Comparison of ENCODE assay signal across 8 mouse cellular contexts in the genomic region with DNA sequence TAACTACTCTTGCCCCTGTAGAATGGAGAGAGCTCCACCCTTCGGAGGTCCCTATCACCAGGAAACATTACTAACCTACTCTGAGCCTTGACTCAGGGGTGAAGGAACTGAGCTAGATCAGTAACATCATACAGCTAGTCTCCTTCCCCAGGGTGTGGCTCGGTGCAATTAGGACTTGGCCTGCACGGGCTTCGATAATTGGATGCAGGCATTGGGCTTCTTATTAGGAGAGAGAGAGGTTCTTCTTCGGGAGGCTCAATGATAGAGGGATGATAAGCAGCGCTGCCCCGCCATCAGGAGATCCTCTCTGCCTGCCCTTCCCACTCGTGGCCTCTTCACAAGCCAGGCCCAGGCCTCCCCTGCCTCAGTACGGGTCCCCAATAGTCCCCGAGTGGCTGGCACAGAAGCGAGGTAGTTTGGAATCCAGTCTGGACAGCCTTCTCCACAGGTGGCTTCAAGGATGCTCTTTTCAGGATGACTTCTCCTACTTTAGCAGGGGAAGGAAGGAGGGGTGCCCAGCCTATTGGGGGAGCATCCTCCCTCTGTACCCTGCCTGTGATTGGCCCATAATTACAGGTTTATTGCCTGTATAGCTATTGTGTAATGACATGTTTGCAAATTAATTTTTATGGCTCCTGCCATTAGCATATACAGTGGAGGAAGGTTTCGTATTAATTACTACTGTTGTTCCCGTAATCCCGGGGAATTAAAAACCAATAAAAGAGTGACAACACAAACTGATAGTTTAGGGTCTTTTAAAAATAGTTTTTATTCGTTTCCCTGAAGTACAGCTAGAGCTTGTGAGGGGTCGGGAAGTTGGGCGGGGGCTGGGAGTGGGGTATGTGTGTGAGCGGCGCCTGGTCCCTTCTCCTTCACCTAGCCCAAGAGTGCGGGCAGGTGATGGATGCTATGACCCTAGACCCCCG.
DNase-seq lines count a peak whose midpoint lies in the region; ATAC-seq and TF ChIP-seq lines count a peak whose summit lies in the region.

No protein-coding gene starts in this region.

- H3K4me3 ChIP-seq in ES-E14 (ENCODE audit: insufficient read depth in 1 of 2, low read depth in 1 of 2, low read length in 2 of 2, poor library complexity in 1 of 2, severe bottlenecking in 1 of 2): peak overlapping the region; percentile 17 to 65; a peak in 2 of 4 replicates
- H3K4me3 ChIP-seq in forebrain, postnatal 0 days (ENCODE audit: low read depth, low read length): peak overlapping the region; percentile 85
- H3K4me3 ChIP-seq in liver, postnatal 0 days (ENCODE audit: low read depth, low read length): peak overlapping the region; percentile 89

- in situ Hi-C loops in ES-E14 (cut with MboI; ENCODE audit: low sequenced_read_pairs in 2 of 2, unreplicated experiment in 2 of 2): no loop called here

- H3K4me1 ChIP-seq in ES-E14 (ENCODE audit: control insufficient read depth in 2 of 2, insufficient read depth in 2 of 2, low read length in 2 of 2, poor library complexity in 1 of 2): peaks cover 7 to 18% of the 10 kb centered on the region in 2 experiments; a peak in 3 of 4 replicates
- peaks cover 27% of the 10 kb centered on the region for H3K4me1 ChIP-seq in forebrain, postnatal 0 days (ENCODE audit: insufficient read depth)
- H3K4me1 ChIP-seq in liver, postnatal 0 days (ENCODE audit: insufficient read depth): peaks cover 36% of the 10 kb centered on the region

- intact Hi-C loops in gastrocnemius, postnatal 36 days (cut with DNase I): loop anchor here (5.0 kb wide), 1 partner anchor 46 kb away; no protein-coding TSS in a partner anchor

- ATAC-seq in cerebellum, adult (ENCODE audit: insufficient number of reproducible peaks, low FRiP score, low TSS enrichment): no peak
- no peak for ATAC-seq in forebrain, postnatal 0 days
- ATAC-seq in liver, postnatal 0 days: peak; percentile 32

- 21% methylated on average over 21 of the region's 21 CpGs for WGBS in forebrain, postnatal 0 days
- WGBS in liver, postnatal 0 days (ENCODE audit: insufficient replicate concordance): 25% methylated on average over 21 of the region's 21 CpGs

- no peak overlapping the region for H3K27ac ChIP-seq in ES-E14 (ENCODE audit: insufficient read depth, low read depth, low read length, poor library complexity, severe bottlenecking)
- peak overlapping the region; percentile 99 for H3K27ac ChIP-seq in forebrain, postnatal 0 days (ENCODE audit: low read depth, low read length)
- H3K27ac ChIP-seq in liver, postnatal 0 days (ENCODE audit: low read depth): peak overlapping the region; percentile 96

- no peaks in the 10 kb centered on the region for H3K27me3 ChIP-seq in forebrain, postnatal 0 days (ENCODE audit: insufficient read depth, low read length)
- no peaks in the 10 kb centered on the region for H3K27me3 ChIP-seq in liver, postnatal 0 days (ENCODE audit: insufficient read depth, low read length)

- H3K9me3 ChIP-seq in ES-E14 (ENCODE audit: control insufficient read depth, insufficient read depth, low read depth, low read length): no peaks in the 10 kb centered on the region
- no peaks in the 10 kb centered on the region for H3K9me3 ChIP-seq in forebrain, postnatal 0 days (ENCODE audit: low read length)
- no peaks in the 10 kb centered on the region for H3K9me3 ChIP-seq in liver, postnatal 0 days (ENCODE audit: low read length)

- DNase-seq in cerebellum, adult 11-12 months: peak; percentile 36
- no peak for DNase-seq in ES-E14 (ENCODE audit: low read depth, low spot score)
- DNase-seq in forebrain, postnatal 0 days: no peak
- no peak for DNase-seq in liver, postnatal 0 days
- DNase-seq in urinary bladder, postnatal 4 days (ENCODE audit: low spot score in 2 of 2): no peak
- DNase-seq in layer of hippocampus, postnatal 10 days (ENCODE audit: low spot score in 2 of 2): no peak
- no peak for DNase-seq in gastrocnemius, postnatal 36 days

- H3K36me3 ChIP-seq in ES-E14 (ENCODE audit: control insufficient read depth, insufficient read depth, low read length, poor library complexity, severe bottlenecking): no peaks in the 10 kb centered on the region
- no peaks in the 10 kb centered on the region for H3K36me3 ChIP-seq in forebrain, postnatal 0 days (ENCODE audit: insufficient read depth)
- H3K36me3 ChIP-seq in liver, postnatal 0 days (replicated peaks; ENCODE audit: insufficient read depth, low read length): no peaks in the 10 kb centered on the region

- TF ChIP-seq EP300 in liver, postnatal 0 days (IDR thresholded peaks at IDR 0.05; ENCODE audit: low read depth): peak; percentile 60; the same call in 1 of the 2 replicates

- TF ChIP-seq CTCF in forebrain, postnatal 0 days (IDR thresholded peaks at IDR 0.05; ENCODE audit: low read depth): no peak; the same call in 1 of the 2 replicates
- TF ChIP-seq CTCF in liver, postnatal 0 days (IDR thresholded peaks at IDR 0.05; ENCODE audit: low read depth): no peak

- peak overlapping the region; percentile 5; the same call in 1 of the 2 replicates for H3K9ac ChIP-seq in ES-E14 (ENCODE audit: insufficient read depth, low read depth, low read length, poor library complexity, severe bottlenecking)
- H3K9ac ChIP-seq in forebrain, postnatal 0 days: peak overlapping the region; percentile 84
- H3K9ac ChIP-seq in liver, postnatal 0 days (replicated peaks): peak overlapping the region; percentile 90

- peak overlapping the region; percentile 91 for H3K4me2 ChIP-seq in forebrain, postnatal 0 days (ENCODE audit: low read depth)
- H3K4me2 ChIP-seq in liver, postnatal 0 days (ENCODE audit: low read depth, low read length): peak overlapping the region; percentile 93

TF ChIP-seq in ES-E14, 5 proteins besides CTCF, POLR2A, EP300 and RAD21:
- no peak for TF ChIP-seq ZC3H11A (IDR thresholded peaks at IDR 0.05; ENCODE audit: borderline replicate concordance, low read depth, low read length)
- TF ChIP-seq ZNF384 (IDR thresholded peaks at IDR 0.05; ENCODE audit: low read depth, low read length): no peak
- no peak for TF ChIP-seq MAFK (IDR thresholded peaks at IDR 0.05; ENCODE audit: insufficient read depth, low read depth, low read length)
- no peak for TF ChIP-seq HCFC1 (IDR thresholded peaks at IDR 0.05; ENCODE audit: borderline replicate concordance, insufficient read depth, low read length)
- TF ChIP-seq CHD2 (IDR thresholded peaks at IDR 0.05; ENCODE audit: low read depth, low read length): no peak

Comparison
In these comparisons a context has a peak if more than half of its experiments do, and no peak if none do; other contexts are left out.
1. H3K9ac ChIP-seq: peak in every context shown above with its lines; median percentile 90 in liver, postnatal 0 days; 84 in forebrain, postnatal 0 days; 5 in ES-E14.